Mouse (Mus musculus) hindbrain, embryonic 15.5 days (tissue): ENCODE measurements around the gene Pnpo. TPM values are rescaled to one million over a fixed set of nuclear protein-coding genes. Genes with fewer than 3 reads are reported as not detected.

Experiments
- ATAC-seq: fragments of 200-750 bp; cut with Nextera tagmentation; 2 replicates; pipeline ENCODE4 v1.8.0; 2017; ENCODE audit warnings: low read depth, moderate number of reproducible peaks, moderate TSS enrichment; ENCODE audit not compliant: low FRiP score
- H3K27ac ChIP-seq: fragments of 300-500 bp; sonication (generic); replicated peaks from 2 replicates; pipeline ENCODE4 v1.5.1; 2015; ENCODE audit warnings: mild to moderate bottlenecking, inconsistent platforms
- H3K27me3 ChIP-seq: fragments of 300-500 bp; sonication (generic); 2 replicates; pipeline ENCODE4 v1.6.1; 2015; ENCODE audit warnings: control low read depth, inconsistent platforms
- H3K36me3 ChIP-seq: fragments of 300-500 bp; sonication (generic); 2 replicates; pipeline ENCODE4 v1.6.1; 2015; ENCODE audit warnings: control low read depth, inconsistent platforms
- H3K4me1 ChIP-seq: fragments of 300-500 bp; sonication (generic); replicated peaks from 2 replicates; pipeline ENCODE4 v1.6.1; 2015; ENCODE audit warnings: control low read depth, inconsistent platforms
- H3K4me2 ChIP-seq: fragments of 300-500 bp; sonication (generic); 2 replicates; pipeline ENCODE4 v1.6.1; 2015; ENCODE audit warnings: moderate library complexity, mild to moderate bottlenecking, inconsistent platforms
- H3K4me3 ChIP-seq: fragments of 300-500 bp; sonication (generic); 2 replicates; pipeline ENCODE4 v1.5.1; 2015; ENCODE audit warnings: mild to moderate bottlenecking, inconsistent platforms
- H3K9ac ChIP-seq: fragments of 300-500 bp; sonication (generic); 2 replicates; pipeline ENCODE4 v1.6.1; 2015; ENCODE audit warnings: inconsistent platforms
- H3K9me3 ChIP-seq: fragments of 300-500 bp; sonication (generic); 2 replicates; pipeline ENCODE4 v1.6.1; 2016; ENCODE audit warnings: control low read depth, inconsistent platforms
- WGBS: fragments of 180-500 bp; shearing (Covaris S2); methylation state at CpG from one replicate; pipeline ENCODE4 v1.1.7; 2015; 5-methylcytosine and 5-hydroxymethylcytosine counted together
- polyA plus RNA-seq: library from polyadenylated mRNA; unstranded; fragments of >200 nt; fragmentation: Nextera tagmentation; extraction: Ambion mirVana; gene quantifications from 2 replicates; pipeline ENCODE4 v1.2.1, GENCODE M21; 2015

The Pnpo gene
- polyA plus RNA-seq, 1 experiment from 2014 or later, result 30.4 TPM

DNA sequence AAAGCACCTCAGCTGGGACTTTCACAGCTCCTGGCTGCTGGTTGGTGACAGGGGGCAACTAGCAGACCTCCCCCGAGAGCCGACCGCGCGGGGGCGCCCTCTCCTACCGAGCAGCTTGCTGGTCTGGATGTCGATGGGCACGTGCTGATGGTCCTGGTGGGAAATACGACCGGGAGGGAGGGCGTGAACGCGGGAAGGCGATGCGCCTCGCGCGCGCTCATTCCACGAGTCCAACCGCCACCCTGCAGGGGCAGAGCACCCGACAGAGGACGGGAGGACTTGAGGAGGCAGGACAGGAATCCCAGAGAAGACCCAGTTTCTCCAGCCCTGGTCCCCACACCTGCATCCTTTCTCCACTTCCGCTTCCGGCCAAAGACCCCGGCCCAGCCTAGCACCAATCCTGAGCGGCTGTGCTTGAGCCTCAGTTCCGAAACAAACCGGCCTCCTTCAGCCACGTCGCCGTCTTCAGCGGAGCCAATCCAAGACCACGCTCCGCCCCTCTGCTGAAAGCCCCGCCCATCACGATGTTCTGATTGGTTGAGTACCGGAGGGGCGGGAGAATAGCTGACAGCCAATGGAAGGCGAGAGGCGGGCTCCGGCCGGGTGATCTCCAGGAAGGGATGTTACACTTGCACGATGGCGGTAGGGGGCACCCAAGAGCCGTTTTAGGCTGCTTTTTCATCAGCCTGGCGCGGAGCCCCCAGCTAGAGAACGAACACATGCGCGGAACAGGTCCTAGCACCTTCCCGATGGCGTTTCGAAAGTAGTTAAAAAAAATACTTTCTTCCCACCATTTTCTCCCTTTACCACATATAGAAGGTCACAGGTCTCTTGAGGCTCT, 27.5 kb downstream of the Pnpo start, which contains the start of gene Cdk5rap3:
TSS of gene Cdk5rap3 (minus strand) at position 453 of the 841 bp plus-strand sequence.
- peak within 1 kb of the TSS; percentile 71 for H3K4me3 ChIP-seq
- peaks cover 9% of the 10 kb centered on the region; the same call in 1 of the 2 replicates for H3K36me3 ChIP-seq
- ATAC-seq, result peak; percentile 99
- H3K27ac ChIP-seq, result peak within 1 kb of the TSS; percentile 78
- H3K27me3 ChIP-seq, result no peaks in the 10 kb centered on the region
- H3K4me2 ChIP-seq, result peak within 1 kb of the TSS; percentile 94
- H3K9ac ChIP-seq, result peak within 1 kb of the TSS; percentile 64
- peaks cover 12% of the 10 kb centered on the region for H3K4me1 ChIP-seq
- H3K9me3 ChIP-seq, result no peaks in the 10 kb centered on the region
- under 1% methylated on average over 54 of the region's 55 CpGs for WGBS

DNA sequence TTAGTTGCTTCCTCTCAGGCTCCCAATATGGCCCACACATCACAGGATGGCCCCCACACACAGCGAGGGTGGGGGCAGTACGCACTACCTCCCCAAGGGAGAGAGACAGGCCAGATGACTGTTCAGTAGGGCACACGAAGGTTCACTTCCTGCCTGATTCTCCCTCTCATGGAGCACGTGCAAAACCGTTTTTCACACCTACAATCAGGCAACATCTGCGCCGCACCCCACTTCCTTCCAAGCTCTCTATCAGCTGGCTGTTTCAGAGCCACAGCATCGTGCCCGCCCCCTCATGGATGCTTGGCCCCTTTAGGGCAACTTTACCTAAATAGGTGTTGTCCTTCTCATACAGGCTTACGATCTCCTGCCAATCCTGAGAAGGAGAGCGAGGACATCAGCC, 31.1 kb downstream of the Pnpo start:
- ATAC-seq, result no peak
- Histone ChIP-seq H3K27ac (no peak overlapping the region), H3K4me3 (no peak overlapping the region), H3K9ac (no peak overlapping the region), H3K4me2 (no peak overlapping the region), H3K9me3 (no peaks in the 10 kb centered on the region), H3K36me3 (peaks cover 12% of the 10 kb centered on the region; the same call in 1 of the 2 replicates), H3K27me3 (no peaks in the 10 kb centered on the region), H3K4me1 (peaks cover 21% of the 10 kb centered on the region)
- 91% methylated on average over 11 of the region's 11 CpGs for WGBS

DNA sequence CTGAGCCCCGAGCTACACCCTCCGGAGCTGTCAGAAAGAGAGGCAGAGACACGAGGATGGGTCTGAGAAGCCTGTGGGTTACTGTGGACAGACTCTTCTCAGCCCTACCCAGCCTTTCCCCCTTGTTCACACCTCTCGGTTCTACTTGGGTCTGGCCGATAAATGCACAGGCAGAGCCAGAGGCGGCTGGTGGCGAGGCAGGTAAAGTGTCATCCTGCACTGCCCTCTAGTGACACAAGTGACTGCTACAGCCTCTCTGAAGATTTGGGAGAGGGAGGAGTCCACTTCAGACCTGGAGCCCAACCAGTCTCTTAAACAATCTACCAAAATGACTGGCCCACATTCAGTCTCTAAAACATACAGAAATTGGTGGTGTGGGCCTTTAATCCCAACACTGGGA, 33.8 kb downstream of the Pnpo start:
- peak; percentile 24; the same call in 1 of the 2 replicates for ATAC-seq
- Histone ChIP-seq H3K36me3 (peaks cover 12% of the 10 kb centered on the region; the same call in 1 of the 2 replicates), H3K9ac (no peak overlapping the region), H3K27ac (no peak overlapping the region), H3K4me1 (peaks cover 38% of the 10 kb centered on the region), H3K27me3 (no peaks in the 10 kb centered on the region), H3K4me2 (no peak overlapping the region), H3K9me3 (no peaks in the 10 kb centered on the region), H3K4me3 (no peak overlapping the region)
- 18% methylated on average over 7 of the region's 7 CpGs for WGBS

DNA sequence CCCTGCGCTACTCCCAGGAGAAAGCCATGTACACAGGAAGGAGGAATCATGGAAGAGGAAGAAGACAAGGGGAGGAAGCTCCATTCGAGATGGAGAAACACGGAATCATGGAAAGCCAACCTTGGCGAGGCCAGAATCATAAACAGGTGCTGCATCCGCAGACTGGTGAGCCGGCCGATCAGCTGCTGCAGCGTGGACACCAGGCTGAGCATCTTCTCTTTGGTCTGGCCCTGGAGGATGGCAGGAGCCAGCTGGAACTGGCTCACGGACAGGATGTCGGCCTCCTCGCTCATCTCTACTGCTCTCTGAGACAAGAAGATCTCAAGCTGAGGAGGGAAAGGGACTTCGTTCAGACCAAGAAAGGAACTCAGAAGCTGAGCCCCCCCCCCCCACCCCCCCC, 35.2 kb downstream of the Pnpo start:
- no peaks in the 10 kb centered on the region for H3K27me3 ChIP-seq
- no peak overlapping the region for H3K4me2 ChIP-seq
- peaks cover 12% of the 10 kb centered on the region; the same call in 1 of the 2 replicates for H3K36me3 ChIP-seq
- H3K4me1 ChIP-seq, result peaks cover 38% of the 10 kb centered on the region
- no peak overlapping the region for H3K4me3 ChIP-seq
- H3K9ac ChIP-seq, result no peak overlapping the region
- peak overlapping the region; percentile 70 for H3K27ac ChIP-seq
- ATAC-seq, result no peak
- H3K9me3 ChIP-seq, result no peaks in the 10 kb centered on the region
- WGBS, result 89% methylated on average over 12 of the region's 12 CpGs

DNA sequence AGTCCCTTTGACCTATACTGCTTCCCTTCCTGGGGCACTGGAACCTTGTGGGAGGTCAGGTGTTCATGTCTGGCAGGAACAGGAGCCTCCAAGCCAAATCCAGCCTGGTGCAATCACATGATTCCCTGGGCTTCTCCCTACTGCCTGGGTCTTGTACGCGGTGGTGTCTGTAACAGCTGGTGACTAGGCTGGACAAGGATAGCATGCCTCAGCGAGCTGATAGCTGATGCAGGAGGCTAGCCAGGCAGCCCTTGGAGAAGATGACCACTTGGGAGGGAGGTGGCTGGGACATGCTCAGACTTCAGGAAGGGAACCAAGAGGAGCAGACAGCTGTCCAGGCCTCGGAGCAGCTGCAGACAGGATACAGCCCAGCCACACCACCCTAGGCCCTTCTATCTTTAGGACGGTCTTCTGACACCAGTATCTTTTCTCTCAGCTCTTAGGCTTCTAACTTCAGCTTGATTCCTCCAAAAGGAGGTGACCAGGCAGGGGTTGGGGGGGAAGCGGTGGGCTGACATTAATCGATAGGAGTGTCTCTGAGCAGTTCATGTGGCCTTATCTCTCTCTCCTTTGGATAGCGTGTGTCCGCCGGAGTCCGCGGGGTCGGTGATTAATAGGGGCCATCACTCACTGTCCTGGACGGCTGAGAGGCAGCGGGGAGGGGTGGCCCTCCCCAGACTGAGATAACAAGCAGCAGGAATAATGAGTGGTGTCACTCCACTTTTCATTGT, 37.2 kb downstream of the Pnpo start:
- 21% methylated on average over 15 of the region's 15 CpGs for WGBS
- peaks cover 6% of the 10 kb centered on the region; the same call in 1 of the 2 replicates for H3K36me3 ChIP-seq
- H3K4me3 ChIP-seq, result no peak overlapping the region
- H3K27me3 ChIP-seq, result no peaks in the 10 kb centered on the region
- H3K4me1 ChIP-seq, result peaks cover 58% of the 10 kb centered on the region
- H3K9ac ChIP-seq, result peak overlapping the region; percentile 8; the same call in 1 of the 2 replicates
- H3K4me2 ChIP-seq, result no peak overlapping the region
- peak overlapping the region; percentile 70 for H3K27ac ChIP-seq
- no peaks in the 10 kb centered on the region for H3K9me3 ChIP-seq
- ATAC-seq, result no peak

DNA sequence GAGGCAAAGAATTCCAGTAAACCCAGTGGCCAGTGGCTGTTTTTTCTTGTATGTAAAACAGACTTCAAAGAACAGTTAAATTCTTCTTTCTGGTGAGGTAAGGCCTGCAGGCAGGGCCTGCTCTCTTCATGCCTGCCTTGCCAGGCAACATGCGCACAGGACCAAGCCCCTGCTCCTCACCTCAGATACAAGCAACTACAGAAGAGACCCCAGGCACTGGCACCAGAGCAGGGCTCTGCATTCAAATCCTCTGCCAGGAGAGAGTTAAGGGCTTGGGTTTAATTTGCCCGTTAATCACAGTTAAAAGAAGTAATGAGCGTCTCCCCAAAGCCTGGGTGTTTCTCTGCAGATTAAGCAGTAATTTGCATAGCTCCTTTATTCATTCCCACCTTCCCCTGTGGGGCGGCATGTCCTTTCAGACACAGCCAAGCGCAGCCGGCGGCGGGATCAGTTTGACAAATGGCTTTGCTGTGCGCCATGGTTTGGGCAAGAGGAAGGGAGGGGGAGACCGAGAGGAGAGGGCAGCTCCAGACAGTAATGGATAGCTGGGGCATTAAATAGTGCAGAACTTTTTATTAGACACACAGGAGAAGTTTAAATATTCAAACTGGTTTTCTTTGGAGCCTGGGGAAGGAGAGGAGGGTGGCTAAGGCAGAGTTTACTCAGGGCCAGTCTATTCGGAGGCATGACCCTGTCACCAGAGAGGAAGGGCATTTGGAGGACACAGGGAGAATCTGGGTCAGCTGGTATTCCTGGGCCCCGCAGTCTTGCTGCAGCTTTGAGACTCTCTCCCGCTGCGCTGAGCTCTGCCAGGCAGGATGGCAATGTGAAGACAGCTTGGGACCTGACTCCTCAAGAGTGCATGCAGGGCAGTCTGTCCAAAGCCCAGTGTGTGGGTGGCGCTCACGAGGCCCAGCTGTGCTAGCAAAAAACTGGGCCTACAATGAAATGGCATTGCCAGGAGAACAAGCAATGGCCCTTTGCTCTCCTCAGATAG, 40.8 kb downstream of the Pnpo start:
- ATAC-seq, result peak; percentile 78
- Histone ChIP-seq H3K36me3 (no peaks in the 10 kb centered on the region), H3K9ac (0 out of 2 replicates have a peak overlapping the region, but pooled peaks have one; percentile 8), H3K9me3 (no peaks in the 10 kb centered on the region), H3K27me3 (no peaks in the 10 kb centered on the region), H3K4me2 (no peak overlapping the region), H3K27ac (peak overlapping the region; percentile 79), H3K4me3 (no peak overlapping the region), H3K4me1 (peaks cover 73% of the 10 kb centered on the region)
- WGBS, result 8% methylated on average over 16 of the region's 16 CpGs

DNA sequence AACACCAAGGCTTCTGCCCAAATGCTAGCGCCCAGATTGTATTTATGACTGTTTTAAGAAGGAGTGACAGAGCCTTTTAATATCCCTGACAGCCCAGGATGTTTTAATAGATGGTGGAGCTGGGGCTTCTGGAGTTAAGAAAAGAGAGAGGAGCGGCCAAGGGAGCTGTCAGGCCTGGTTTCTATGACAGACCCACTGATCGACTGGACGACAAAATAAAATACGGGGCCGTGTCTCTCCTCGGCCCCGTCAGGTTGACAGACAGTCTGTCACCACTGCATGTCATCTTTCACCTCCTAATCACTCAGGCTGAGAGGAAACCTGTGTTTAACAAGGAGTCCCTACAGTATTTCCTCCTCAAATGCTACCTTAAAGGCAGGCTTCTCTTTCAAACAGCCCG, 42.5 kb downstream of the Pnpo start:
- H3K27ac ChIP-seq, result 0 out of 2 replicates have a peak overlapping the region, but pooled peaks have one; percentile 18
- no peak overlapping the region for H3K9ac ChIP-seq
- H3K27me3 ChIP-seq, result no peaks in the 10 kb centered on the region
- no peaks in the 10 kb centered on the region for H3K9me3 ChIP-seq
- H3K36me3 ChIP-seq, result no peaks in the 10 kb centered on the region
- WGBS, result 30% methylated on average over 9 of the region's 9 CpGs
- H3K4me1 ChIP-seq, result peaks cover 57% of the 10 kb centered on the region
- no peak for ATAC-seq
- H3K4me3 ChIP-seq, result no peak overlapping the region
- no peak overlapping the region for H3K4me2 ChIP-seq

DNA sequence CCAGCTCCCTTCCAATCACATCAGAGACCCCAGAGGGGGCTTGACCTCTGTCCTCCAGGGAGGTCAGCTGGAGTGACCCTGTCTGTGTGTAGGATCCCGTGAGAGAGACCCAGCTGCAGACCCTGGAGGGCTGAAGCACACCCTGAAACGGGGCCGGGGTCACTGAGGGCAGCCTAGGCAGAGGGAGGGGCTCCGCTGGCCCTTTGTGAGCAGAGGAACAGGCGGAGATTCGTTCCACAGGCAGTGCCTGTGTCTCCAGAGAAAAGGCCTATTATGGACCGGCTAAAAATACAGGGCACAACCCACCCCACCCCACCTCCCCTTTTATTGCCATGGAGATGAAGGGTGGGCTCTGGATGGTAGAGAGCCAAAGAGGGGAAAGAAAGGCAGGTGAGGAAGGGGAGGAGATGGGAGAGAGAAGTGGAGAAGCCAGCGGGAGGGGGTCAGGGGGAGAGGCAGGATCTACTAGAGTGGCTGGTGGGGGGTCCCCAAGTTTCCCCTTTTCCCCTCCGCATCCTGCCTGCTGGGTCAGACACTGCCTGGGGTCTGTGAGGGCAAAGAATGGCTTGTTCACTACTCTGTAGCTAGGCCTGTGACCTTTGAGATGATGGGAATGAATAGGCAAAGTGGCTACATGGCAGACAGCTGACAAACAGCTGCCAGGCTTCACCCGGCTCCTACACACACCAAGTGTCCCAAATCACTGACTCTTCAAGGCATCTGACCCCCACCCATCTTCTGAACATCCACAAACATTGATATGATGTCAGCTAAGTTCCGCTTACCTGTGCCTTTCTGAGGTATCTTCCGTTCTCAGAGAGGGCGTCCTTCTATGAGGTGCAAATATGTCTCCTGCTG, 44.1 kb downstream of the Pnpo start:
- ATAC-seq, result no peak
- WGBS, result 25% methylated on average over 13 of the region's 13 CpGs
- no peaks in the 10 kb centered on the region for H3K36me3 ChIP-seq
- no peaks in the 10 kb centered on the region for H3K9me3 ChIP-seq
- H3K9ac ChIP-seq, result no peak overlapping the region
- no peaks in the 10 kb centered on the region for H3K27me3 ChIP-seq
- H3K4me1 ChIP-seq, result peaks cover 46% of the 10 kb centered on the region
- 0 out of 2 replicates have a peak overlapping the region, but pooled peaks have one; percentile 1 for H3K4me2 ChIP-seq
- no peak overlapping the region for H3K4me3 ChIP-seq
- peak overlapping the region; percentile 53; the same call in 1 of the 2 replicates for H3K27ac ChIP-seq

DNA sequence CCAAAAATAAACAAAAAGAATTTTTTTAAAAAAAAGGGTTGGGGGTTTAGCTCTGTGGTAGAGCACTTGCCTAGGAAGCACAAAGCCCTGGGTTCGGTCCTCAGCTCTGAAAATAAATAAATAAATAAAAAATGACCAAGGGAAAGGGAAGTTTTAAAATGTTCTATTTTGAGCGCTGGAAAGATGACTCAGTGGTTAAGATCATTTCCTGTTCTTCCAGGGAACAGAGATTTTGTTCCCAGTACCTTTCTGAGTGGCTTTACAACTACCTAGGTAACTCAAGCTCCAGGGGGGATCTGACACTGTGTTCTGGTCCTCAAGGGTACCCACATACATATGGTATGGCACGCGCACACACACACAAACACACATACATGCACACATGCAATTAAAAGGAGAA, 47.9 kb downstream of the Pnpo start:
- Histone ChIP-seq H3K27me3 (no peaks in the 10 kb centered on the region), H3K4me1 (peaks cover 34% of the 10 kb centered on the region)
- 90% methylated on average over 4 of the region's 4 CpGs for WGBS

DNA sequence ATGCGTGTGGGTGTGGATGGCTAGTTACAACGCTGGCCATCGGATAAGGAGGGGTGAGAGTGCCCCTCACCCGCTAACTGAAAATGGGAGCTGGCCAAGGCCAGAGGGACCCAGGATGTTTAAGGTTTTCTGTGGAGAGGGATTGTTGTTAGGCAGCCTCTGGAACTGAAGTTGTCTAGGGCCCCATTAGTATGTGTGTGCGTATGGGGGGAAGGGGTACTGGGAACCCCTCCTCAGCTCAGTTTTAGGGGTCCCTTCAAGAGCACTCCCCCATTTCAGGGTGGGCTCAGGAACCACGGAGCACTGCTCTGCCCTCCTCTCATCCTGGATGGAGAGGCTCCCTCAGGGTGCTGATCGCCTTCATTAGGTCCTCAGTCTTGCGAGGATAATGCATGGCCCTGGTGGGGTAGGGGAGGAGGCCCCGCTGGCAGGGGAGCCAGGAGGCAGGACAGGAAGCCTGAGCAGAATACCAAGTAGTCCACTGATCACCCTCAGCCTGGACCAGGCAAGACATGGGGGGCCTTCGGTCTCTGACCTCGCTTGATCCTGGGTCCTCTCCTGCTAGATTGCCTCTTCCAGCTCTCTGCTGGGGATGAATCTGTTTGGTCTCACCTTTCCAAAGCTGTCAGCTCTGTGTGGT, 50.5 kb downstream of the Pnpo start:
- 28% methylated on average over 11 of the region's 11 CpGs for WGBS
- Histone ChIP-seq H3K27ac (peak overlapping the region; percentile 55), H3K9me3 (no peaks in the 10 kb centered on the region), H3K36me3 (no peaks in the 10 kb centered on the region), H3K9ac (no peak overlapping the region), H3K4me2 (no peak overlapping the region; the same call in 1 of the 2 replicates), H3K27me3 (no peaks in the 10 kb centered on the region), H3K4me3 (no peak overlapping the region), H3K4me1 (peaks cover 18% of the 10 kb centered on the region)
- peak; percentile 68; the same call in 1 of the 2 replicates for ATAC-seq

More for the DNA sequence above, 47.9 kb downstream of the Pnpo start:
- no peak overlapping the region for H3K4me2 ChIP-seq
- no peak overlapping the region for H3K4me3 ChIP-seq
- H3K36me3 ChIP-seq, result no peaks in the 10 kb centered on the region
- no peak overlapping the region for H3K27ac ChIP-seq
- no peak overlapping the region for H3K9ac ChIP-seq
- no peak for ATAC-seq
- H3K9me3 ChIP-seq, result no peaks in the 10 kb centered on the region
